In genomic region chr5:72601006-72601405, GRCm38 (mm10) we compare ENCODE assay signal across 8 mouse cellular contexts. TPM values are rescaled to one million over a fixed set of nuclear protein-coding genes. Genes with fewer than 3 reads are reported as not detected.
DNase-seq lines count a peak whose midpoint lies in the region; ATAC-seq and TF ChIP-seq lines count a peak whose summit lies in the region.
"Had no signal": no experiment of that assay in that cellular context is flagged by ENCODE, and none has a peak within 500 bp of the region (broad histone marks: within the 10 kb centered on the region; RNA-seq: fewer than 3 reads in every experiment).

No protein-coding gene starts in this region.

- H3K9ac ChIP-seq in forebrain, embryonic 12.5 days: no peak overlapping the region
- no peak overlapping the region for H3K9ac ChIP-seq in intestine, embryonic 15.5 days
- H3K9ac ChIP-seq in liver, embryonic 14.5 days (replicated peaks): no peak overlapping the region

- WGBS in forebrain, embryonic 12.5 days: 7% methylated on average over 5 of the region's 5 CpGs
- WGBS in intestine, embryonic 15.5 days: 18% methylated on average over 5 of the region's 5 CpGs
- 12% methylated on average over 5 of the region's 5 CpGs for WGBS in liver, embryonic 14.5 days (ENCODE audit: insufficient replicate concordance)

- H3K9me3 ChIP-seq in forebrain, embryonic 12.5 days: no peaks in the 10 kb centered on the region
- H3K9me3 ChIP-seq in intestine, embryonic 15.5 days: no peaks in the 10 kb centered on the region
- H3K9me3 ChIP-seq in liver, embryonic 14.5 days (ENCODE audit: control insufficient read depth, low read length): no peaks in the 10 kb centered on the region

- no peaks in the 10 kb centered on the region for H3K4me1 ChIP-seq in forebrain, embryonic 12.5 days
- H3K4me1 ChIP-seq in intestine, embryonic 15.5 days (replicated peaks): no peaks in the 10 kb centered on the region
- no peaks in the 10 kb centered on the region for H3K4me1 ChIP-seq in liver, embryonic 14.5 days (replicated peaks; ENCODE audit: control insufficient read depth in 2 of 2, insufficient read depth in 2 of 2, low read length in 1 of 2)

- no peak overlapping the region for H3K27ac ChIP-seq in forebrain, embryonic 12.5 days
- no peak overlapping the region for H3K27ac ChIP-seq in intestine, embryonic 15.5 days
- H3K27ac ChIP-seq in liver, embryonic 14.5 days: no peak overlapping the region

- peak; percentile 65 for DNase-seq in urinary bladder, postnatal 14 days (ENCODE audit: low spot score)
- no peak for DNase-seq in urinary bladder, postnatal 10 days (ENCODE audit: low spot score)
- DNase-seq in adrenal gland, adult 18-20 months (ENCODE audit: low spot score in 2 of 2): peak; percentile 50 to 51
- DNase-seq in liver, embryonic 14.5 days (ENCODE audit: low read depth in 3 of 3, low spot score in 3 of 3): peak; percentile 5 to 20 (median 16)
- DNase-seq in right cerebral cortex, postnatal 4 days: peak; percentile 26

- TF ChIP-seq EP300 in liver, embryonic 14.5 days (IDR thresholded peaks at IDR 0.05; ENCODE audit: low read depth): no peak

- no peak overlapping the region for H3K4me2 ChIP-seq in forebrain, embryonic 12.5 days
- no peak overlapping the region for H3K4me2 ChIP-seq in intestine, embryonic 15.5 days (replicated peaks)
- no peak overlapping the region for H3K4me2 ChIP-seq in liver, embryonic 14.5 days (ENCODE audit: low read depth)

- peak; percentile 70; the same call in 1 of the 2 replicates for ATAC-seq in forebrain, embryonic 12.5 days (ENCODE audit: low FRiP score)
- ATAC-seq in intestine, embryonic 15.5 days: peak; percentile 70
- ATAC-seq in liver, embryonic 14.5 days (ENCODE audit: insufficient read depth): no peak

- peak; percentile 64 for TF ChIP-seq CTCF in liver, embryonic 14.5 days (IDR thresholded peaks at IDR 0.05; ENCODE audit: low read depth)

- H3K4me3 ChIP-seq in forebrain, embryonic 12.5 days (replicated peaks): no peak overlapping the region
- no peak overlapping the region for H3K4me3 ChIP-seq in intestine, embryonic 15.5 days (replicated peaks)
- no peak overlapping the region for H3K4me3 ChIP-seq in liver, embryonic 14.5 days (ENCODE audit: insufficient read depth in 1 of 2, low read depth in 2 of 2, low read length in 2 of 2)

- no peaks in the 10 kb centered on the region for H3K36me3 ChIP-seq in forebrain, embryonic 12.5 days (replicated peaks)
- no peaks in the 10 kb centered on the region for H3K36me3 ChIP-seq in intestine, embryonic 15.5 days
- no peaks in the 10 kb centered on the region for H3K36me3 ChIP-seq in liver, embryonic 14.5 days (replicated peaks; ENCODE audit: control insufficient read depth, insufficient read depth, low read depth)

- no peaks in the 10 kb centered on the region for H3K27me3 ChIP-seq in forebrain, embryonic 12.5 days
- no peaks in the 10 kb centered on the region for H3K27me3 ChIP-seq in intestine, embryonic 15.5 days (replicated peaks)
- no peaks in the 10 kb centered on the region for H3K27me3 ChIP-seq in liver, embryonic 14.5 days (ENCODE audit: control insufficient read depth, insufficient read depth, low read length)

RNA-seq across cellular contexts. Expression of gene Gm5868, which starts 13.7 kb away (rescaled TPM):
- total RNA-seq in adrenal gland, adult 18-20 months (2021): 1 to 10 TPM in 1 of 2 experiments, under 1 TPM in 1; 0.83 to 2.0 TPM
- 3.2 and 3.5 TPM in 2 replicates for polyA plus RNA-seq in forebrain, embryonic 12.5 days (2016; fragmentation: Nextera tagmentation; extraction: Ambion mirVana)
- polyA plus RNA-seq in intestine, embryonic 15.5 days (2015; fragmentation: Nextera tagmentation; extraction: Ambion mirVana): 0.50 and 1.0 TPM in 2 replicates
- polyA plus RNA-seq in liver, embryonic 14.5 days (2012; rRNA removed): not detected in 2 replicates
- not detected in 2 replicates for polyA plus RNA-seq in liver, embryonic 14.5 days (2014; fragmentation: Nextera tagmentation; extraction: Ambion mirVana)

RNA-seq across cellular contexts. Expression of gene Zar1, which starts 20.0 kb away (rescaled TPM):
- total RNA-seq in adrenal gland, adult 18-20 months (2021): not detected
- 1.1 and 1.8 TPM in 2 replicates for polyA plus RNA-seq in forebrain, embryonic 12.5 days (2016; fragmentation: Nextera tagmentation; extraction: Ambion mirVana)
- 0.15 and 0.31 TPM in 2 replicates for polyA plus RNA-seq in intestine, embryonic 15.5 days (2015; fragmentation: Nextera tagmentation; extraction: Ambion mirVana)
- polyA plus RNA-seq in liver, embryonic 14.5 days (2012; rRNA removed): 0.02 TPM in 1 of 2 replicates, not detected in the other
- polyA plus RNA-seq in liver, embryonic 14.5 days (2014; fragmentation: Nextera tagmentation; extraction: Ambion mirVana): not detected in 2 replicates

RNA-seq across cellular contexts. Expression of gene Nfxl1, which starts 41.5 kb away (rescaled TPM):
- total RNA-seq in adrenal gland, adult 18-20 months (2021): 10 to 100 TPM; 11.9 to 13.5 TPM
- polyA plus RNA-seq in forebrain, embryonic 12.5 days (2016; fragmentation: Nextera tagmentation; extraction: Ambion mirVana): 21.8 and 24.8 TPM in 2 replicates
- 14.0 and 14.7 TPM in 2 replicates for polyA plus RNA-seq in intestine, embryonic 15.5 days (2015; fragmentation: Nextera tagmentation; extraction: Ambion mirVana)
- 4.3 and 6.8 TPM in 2 replicates for polyA plus RNA-seq in liver, embryonic 14.5 days (2012; rRNA removed)
- 7.0 TPM in 2 replicates for polyA plus RNA-seq in liver, embryonic 14.5 days (2014; fragmentation: Nextera tagmentation; extraction: Ambion mirVana)

RNA-seq across cellular contexts. Expression of gene Cnga1, which starts 43.1 kb away (rescaled TPM):
- not detected for total RNA-seq in adrenal gland, adult 18-20 months (2021)
- not detected in 2 replicates for polyA plus RNA-seq in forebrain, embryonic 12.5 days (2016; fragmentation: Nextera tagmentation; extraction: Ambion mirVana)
- 0.06 TPM in 1 of 2 replicates, not detected in the other for polyA plus RNA-seq in intestine, embryonic 15.5 days (2015; fragmentation: Nextera tagmentation; extraction: Ambion mirVana)
- polyA plus RNA-seq in liver, embryonic 14.5 days (2012; rRNA removed): not detected in 2 replicates
- polyA plus RNA-seq in liver, embryonic 14.5 days (2014; fragmentation: Nextera tagmentation; extraction: Ambion mirVana): not detected in 2 replicates
- total RNA-seq: left cerebral cortex, postnatal 10 days had no signal

RNA-seq across cellular contexts. Expression of gene Nipal1, which starts 46.6 kb away (rescaled TPM):
- total RNA-seq in adrenal gland, adult 18-20 months (2021): 1 to 10 TPM in 1 of 2 experiments, under 1 TPM in 1; 0.64 to 3.7 TPM
- 0.49 and 0.56 TPM in 2 replicates for polyA plus RNA-seq in forebrain, embryonic 12.5 days (2016; fragmentation: Nextera tagmentation; extraction: Ambion mirVana)
- polyA plus RNA-seq in intestine, embryonic 15.5 days (2015; fragmentation: Nextera tagmentation; extraction: Ambion mirVana): 30.5 and 31.6 TPM in 2 replicates
- polyA plus RNA-seq in liver, embryonic 14.5 days (2012; rRNA removed): 1.2 and 1.7 TPM in 2 replicates
- 8.9 and 10.0 TPM in 2 replicates for polyA plus RNA-seq in liver, embryonic 14.5 days (2014; fragmentation: Nextera tagmentation; extraction: Ambion mirVana)
- total RNA-seq: left cerebral cortex, postnatal 10 days had no signal
